Mouse (Mus musculus) kidney, postnatal 0 days (tissue): Measurements from ENCODE around the gene Ptgir. TPM values are rescaled to one million over a fixed set of nuclear protein-coding genes. Genes with fewer than 3 reads are reported as not detected.

Experiments used
- ATAC-seq: fragments of 200-750 bp; cut with Nextera tagmentation; replicated peaks from 2 replicates; pipeline ENCODE4 v1.8.0; 2017; ENCODE audit warnings: low read depth, moderate number of reproducible peaks, moderate TSS enrichment, moderate library complexity; ENCODE audit not compliant: low FRiP score
- DNase-seq: peaks from one replicate; pipeline ENCODE4 v3.0.0-alpha.2; 2016; ENCODE audit warnings: low spot score
- H3K27ac ChIP-seq: fragments of 300-500 bp; sonication (generic); 2 replicates; pipeline ENCODE4 v1.5.1; 2014; ENCODE audit warnings: mild to moderate bottlenecking
- H3K27me3 ChIP-seq: fragments of 300-500 bp; sonication (generic); 2 replicates; pipeline ENCODE4 v1.6.1; 2014; ENCODE audit warnings: low read length, mixed read lengths; ENCODE audit not compliant: insufficient read depth
- H3K36me3 ChIP-seq: fragments of 300-500 bp; sonication (generic); 2 replicates; pipeline ENCODE4 v1.6.1; 2014; ENCODE audit warnings: low read length, mixed read lengths; ENCODE audit not compliant: insufficient read depth
- H3K4me1 ChIP-seq: fragments of 300-500 bp; sonication (generic); replicated peaks from 2 replicates; pipeline ENCODE4 v1.6.1; 2014; ENCODE audit warnings: antibody characterized with exemption, low read length, mixed read lengths; ENCODE audit not compliant: insufficient read depth
- H3K4me2 ChIP-seq: fragments of 300-500 bp; sonication (generic); 2 replicates; pipeline ENCODE4 v1.6.1; 2014; ENCODE audit warnings: mild to moderate bottlenecking, low read length, moderate library complexity, mixed read lengths
- H3K4me3 ChIP-seq: fragments of 300-500 bp; sonication (generic); replicated peaks from 2 replicates; pipeline ENCODE4 v1.5.1; 2014; ENCODE audit warnings: low read depth, low read length
- H3K9ac ChIP-seq: fragments of 300-500 bp; sonication (generic); 2 replicates; pipeline ENCODE4 v1.6.1; 2014; ENCODE audit warnings: low read depth, low read length
- H3K9me3 ChIP-seq: fragments of 300-500 bp; sonication (generic); replicated peaks from 2 replicates; pipeline ENCODE4 v1.6.1; 2016; ENCODE audit warnings: low read length, inconsistent platforms, mixed read lengths
- CTCF ChIP-seq: IDR thresholded peaks from 2 replicates; pipeline ENCODE4 v1.5.1; 2016; ENCODE audit warnings: antibody characterized with exemption, low read depth, mild to moderate bottlenecking, moderate library complexity
- WGBS: fragments of 180-500 bp; shearing (Covaris S2); extraction: QIAGEN DNeasy Blood & Tissue Kit; methylation state at CpG from one replicate; pipeline ENCODE4 v1.1.7; 2014; 5-methylcytosine and 5-hydroxymethylcytosine counted together
- polyA plus RNA-seq: library from polyadenylated mRNA; unstranded; fragments of >200 nt; fragmentation: Nextera tagmentation; extraction: Ambion mirVana; gene quantifications from 2 replicates; pipeline ENCODE4 v1.2.1, GENCODE M21; 2015

The Ptgir gene
- 2.2 and 2.3 TPM in 2 replicates for polyA plus RNA-seq

GRCm38 (mm10) chr7:16906281-16906680 lies at the start of gene Ptgir:
Gene Ptgir (plus strand): TSS chr7:16906490.
- H3K4me2 ChIP-seq: 0 out of 2 replicates have a peak within 1 kb of the TSS, but pooled peaks have one; percentile 13

GRCm38 (mm10) chr7:16858336-16858735 lies 48.0 kb upstream of the Ptgir start:
- Histone ChIP-seq H3K4me3 (no peak overlapping the region), H3K9ac (no peak overlapping the region), H3K4me1 (no peaks in the 10 kb centered on the region), H3K27me3 (no peaks in the 10 kb centered on the region), H3K9me3 (no peaks in the 10 kb centered on the region), H3K27ac (no peak overlapping the region), H3K36me3 (peaks cover 36% of the 10 kb centered on the region), H3K4me2 (no peak overlapping the region)
- DNase-seq (peak; percentile 40), ATAC-seq (no peak)
- WGBS: 23% methylated on average over 17 of the region's 17 CpGs
- peak; percentile 71 for TF ChIP-seq CTCF

More at GRCm38 (mm10) chr7:16906281-16906680, at the start of gene Ptgir:
- Histone ChIP-seq H3K9me3 (no peaks in the 10 kb centered on the region), H3K27ac (peak within 1 kb of the TSS; percentile 68), H3K4me3 (no peak within 1 kb of the TSS), H3K36me3 (no peaks in the 10 kb centered on the region), H3K27me3 (no peaks in the 10 kb centered on the region; the same call in 1 of the 2 replicates), H3K9ac (0 out of 2 replicates have a peak within 1 kb of the TSS, but pooled peaks have one; percentile 35), H3K4me1 (peaks cover 17% of the 10 kb centered on the region)
- 20% methylated on average over 6 of the region's 6 CpGs for WGBS
- no peak for TF ChIP-seq CTCF
- peak; percentile 57 for DNase-seq
- ATAC-seq: no peak

- H3K36me3 ChIP-seq: peaks cover 30% of the 10 kb centered on the region
- no peaks in the 10 kb centered on the region for H3K9me3 ChIP-seq
- DNase-seq (peak; percentile 61), ATAC-seq (no peak)
- no peaks in the 10 kb centered on the region for H3K4me1 ChIP-seq
- no peak overlapping the region for H3K4me2 ChIP-seq
- no peak overlapping the region for H3K4me3 ChIP-seq
- TF ChIP-seq CTCF: peak; percentile 83
- H3K27ac ChIP-seq: no peak overlapping the region
- WGBS: 32% methylated on average over 5 of the region's 5 CpGs
- H3K27me3 ChIP-seq: no peaks in the 10 kb centered on the region
- H3K9ac ChIP-seq: no peak overlapping the region
These were observed 46.2 kb upstream of the Ptgir start for GRCm38 (mm10) chr7:16859902-16860651.

- no peak for ATAC-seq
These were observed 38.8 kb upstream of the Ptgir start for GRCm38 (mm10) chr7:16867488-16867887.

GRCm38 (mm10) chr7:16869497-16869896 lies 36.8 kb upstream of the Ptgir start:
- peak; percentile 95 for ATAC-seq
- H3K4me1 ChIP-seq: no peaks in the 10 kb centered on the region
- H3K9me3 ChIP-seq: no peaks in the 10 kb centered on the region
- no peak overlapping the region for H3K9ac ChIP-seq
- no peak for TF ChIP-seq CTCF
- no peak overlapping the region for H3K27ac ChIP-seq
- no peaks in the 10 kb centered on the region for H3K27me3 ChIP-seq
- 19% methylated on average over 16 of the region's 16 CpGs for WGBS
- H3K4me3 ChIP-seq: 0 out of 2 replicates have a peak overlapping the region, but pooled peaks have one; percentile 8
- H3K4me2 ChIP-seq: peak overlapping the region; percentile 13; the same call in 1 of the 2 replicates
- H3K36me3 ChIP-seq: 0 out of 2 replicates have a peak, but pooled peaks cover 5% of the 10 kb centered on the region
- DNase-seq: peak; percentile 96

More at GRCm38 (mm10) chr7:16867488-16867887, 38.8 kb upstream of the Ptgir start:
- Histone ChIP-seq H3K27ac (no peak overlapping the region), H3K9ac (no peak overlapping the region), H3K36me3 (0 out of 2 replicates have a peak, but pooled peaks cover 14% of the 10 kb centered on the region), H3K4me2 (no peak overlapping the region), H3K9me3 (no peaks in the 10 kb centered on the region), H3K27me3 (no peaks in the 10 kb centered on the region), H3K4me1 (no peaks in the 10 kb centered on the region), H3K4me3 (no peak overlapping the region)
- 89% methylated on average over 3 of the region's 3 CpGs for WGBS
- TF ChIP-seq CTCF: no peak
- no peak for DNase-seq

- 82% methylated on average over 10 of the region's 10 CpGs for WGBS
- peak; percentile 32 for DNase-seq
- TF ChIP-seq CTCF: no peak
These were observed 34.7 kb upstream of the Ptgir start for GRCm38 (mm10) chr7:16871600-16871999.

More at GRCm38 (mm10) chr7:16871600-16871999, 34.7 kb upstream of the Ptgir start:
- no peaks in the 10 kb centered on the region for H3K27me3 ChIP-seq
- no peak for ATAC-seq
- no peak overlapping the region for H3K4me3 ChIP-seq
- no peak overlapping the region for H3K27ac ChIP-seq
- H3K36me3 ChIP-seq: no peaks in the 10 kb centered on the region
- no peak overlapping the region for H3K9ac ChIP-seq
- no peak overlapping the region for H3K4me2 ChIP-seq
- H3K4me1 ChIP-seq: 0 out of 2 replicates have a peak, but pooled peaks cover under 1% of the 10 kb centered on the region
- H3K9me3 ChIP-seq: no peaks in the 10 kb centered on the region
